Mouse (Mus musculus): Measurements from ENCODE around the gene Fbxw5.
A peak's percentile ranks its signal among the peaks of the same experiment; 100 is the strongest.

The Fbxw5 gene

DNA sequence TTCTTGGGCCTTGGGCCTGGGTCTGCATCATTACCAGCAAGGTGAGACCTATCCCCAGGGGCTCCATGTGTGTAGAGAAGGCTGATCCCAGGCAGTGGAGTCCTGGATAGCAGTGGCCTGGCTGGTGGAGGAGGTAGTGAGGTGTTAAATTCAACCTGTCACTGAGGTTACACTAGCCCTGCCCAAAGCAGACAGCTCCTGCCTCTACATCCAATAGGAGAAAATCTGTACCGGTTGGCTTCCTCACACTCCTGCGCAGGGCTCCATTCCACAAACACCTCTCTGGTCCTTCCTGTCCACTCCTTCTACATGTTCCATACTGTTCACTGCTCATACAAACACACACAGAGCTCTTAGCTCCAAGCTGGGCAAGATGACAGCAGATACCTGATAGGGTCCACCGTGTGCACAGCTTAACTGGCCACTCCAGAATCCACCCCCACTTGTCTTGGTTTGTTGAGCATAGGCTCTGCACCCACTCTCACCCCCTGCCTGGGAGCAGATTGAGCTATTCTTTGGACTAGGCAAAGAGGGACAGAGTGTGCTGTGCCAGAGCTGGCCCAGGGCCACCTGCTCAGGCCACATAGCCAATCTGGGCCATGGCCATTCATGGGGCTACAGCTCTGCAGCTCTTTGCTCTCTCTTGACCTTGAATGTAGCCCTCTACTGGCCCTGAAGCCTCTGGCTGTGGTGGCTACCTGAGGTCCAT, 22.4 kb upstream of the Fbxw5 start:
- DNase-seq (ENCODE audit: low spot score) = no peak

- no peak for DNase-seq (ENCODE audit: low spot score)
Observed at GRCm38 (mm10) chr2:25479551-25480311, 20.8 kb upstream of the Fbxw5 start.

GRCm38 (mm10) chr2:25480541-25480940, 20.0 kb upstream of the Fbxw5 start:
- DNase-seq (ENCODE audit: low spot score) = no peak

DNA sequence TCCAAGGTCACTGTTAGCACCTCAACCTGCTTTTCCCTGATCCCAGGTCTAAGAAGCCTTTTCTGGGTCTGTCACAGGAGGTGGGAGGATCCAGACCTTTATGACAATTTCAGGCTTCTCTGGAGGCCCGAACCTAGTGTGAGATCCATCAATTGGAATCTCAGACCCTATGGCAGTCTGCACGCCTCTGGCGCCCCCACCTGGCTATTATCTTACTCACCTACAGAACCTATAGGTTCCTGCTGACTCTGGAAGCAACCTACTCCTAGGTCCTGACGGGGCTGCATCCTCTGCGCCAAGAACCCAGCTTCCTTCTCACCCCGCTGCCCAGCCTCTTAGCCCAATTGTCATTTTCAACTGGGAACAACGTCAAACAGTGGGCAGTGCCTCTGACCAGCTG, 17.6 kb upstream of the Fbxw5 start:
- peak; percentile 46 for DNase-seq (ENCODE audit: low spot score)

- DNase-seq (ENCODE audit: low spot score) = no peak
Observed at GRCm38 (mm10) chr2:25484901-25485647, 15.5 kb upstream of the Fbxw5 start.

DNA sequence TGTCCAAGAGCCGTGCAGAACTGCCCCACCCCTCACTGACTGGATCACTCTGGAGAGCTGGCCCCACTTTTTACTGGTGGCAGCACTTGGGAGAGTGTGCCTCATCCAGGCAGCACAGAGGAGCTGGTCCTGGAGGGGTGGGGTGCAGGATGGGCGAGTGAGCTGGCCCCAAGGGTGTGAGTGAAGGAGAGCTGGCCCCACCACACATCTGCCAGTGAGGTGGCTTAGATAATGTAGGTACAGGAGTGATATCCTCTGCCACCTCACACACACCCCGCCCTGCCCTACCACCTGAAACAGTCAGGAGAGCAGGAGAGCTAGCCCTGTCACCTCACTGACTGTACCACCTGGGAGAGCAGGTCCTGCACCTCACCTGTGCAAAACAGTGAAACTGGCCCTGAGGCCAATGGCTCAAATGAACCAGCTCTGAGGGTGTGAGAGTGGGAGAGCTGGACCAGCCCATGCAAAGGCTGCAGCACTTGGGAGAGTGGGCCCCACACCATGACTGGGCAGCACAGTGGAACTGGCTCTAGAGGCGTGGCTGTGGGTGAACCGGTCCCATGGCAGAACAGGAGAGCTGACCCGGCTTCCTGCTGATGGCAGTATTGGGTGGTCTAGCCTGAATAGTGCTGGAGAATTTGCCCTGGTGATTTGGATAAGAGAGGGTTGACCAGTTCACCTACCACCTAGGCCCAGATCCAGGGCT, 12.4 kb upstream of the Fbxw5 start:
- DNase-seq (ENCODE audit: low spot score) = no peak

DNA sequence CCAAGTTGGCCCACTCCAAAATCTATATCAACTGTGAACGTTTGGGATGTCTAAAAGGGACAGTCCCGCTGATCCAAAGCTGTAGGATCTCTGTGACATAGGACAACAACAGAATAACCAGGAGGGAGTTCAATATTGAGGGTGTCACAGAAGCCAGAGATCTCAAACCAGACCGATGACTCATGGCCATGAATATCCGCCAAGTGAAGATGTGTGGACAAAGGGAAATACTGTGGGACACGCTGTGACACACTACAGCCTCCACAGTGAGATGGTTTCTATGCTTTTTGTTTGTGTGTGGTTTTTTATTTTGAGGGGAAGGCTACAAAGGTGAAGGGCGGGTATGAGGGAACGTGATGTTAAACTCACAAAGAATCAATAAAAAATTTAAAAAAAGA, 11.9 kb upstream of the Fbxw5 start:
- DNase-seq (ENCODE audit: low spot score) = no peak

GRCm38 (mm10) chr2:25492988-25493387, 7.6 kb upstream of the Fbxw5 start:
- no peak for DNase-seq (ENCODE audit: low spot score)

DNA sequence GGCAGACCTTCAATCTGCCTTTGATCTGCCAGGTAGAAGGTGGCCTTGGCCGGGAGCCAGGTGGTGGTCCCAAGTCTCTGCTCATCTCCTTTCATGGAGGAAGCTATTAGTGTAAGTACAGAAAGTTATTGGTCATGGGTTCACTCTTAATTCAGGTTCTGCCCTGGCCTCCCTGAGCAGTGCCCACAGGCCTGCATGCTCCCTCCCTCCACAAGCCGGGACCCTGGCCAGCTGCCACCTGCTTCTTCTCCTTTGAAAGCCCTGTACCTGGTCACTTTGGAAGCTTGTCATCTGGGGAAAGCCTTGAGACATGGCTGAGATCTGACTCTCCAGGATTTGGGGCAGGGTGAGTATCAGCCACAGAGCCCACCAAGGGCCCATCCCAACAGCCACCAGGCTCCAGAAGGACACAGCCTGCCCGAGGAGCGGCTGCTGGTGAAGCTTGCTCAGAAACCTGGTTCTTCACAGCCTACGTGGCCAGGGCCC, 7.0 kb upstream of the Fbxw5 start, which contains the start of gene Lcn12:
Gene Lcn12, minus strand, starts transcription at position 436 of the 486 bp plus-strand sequence.
- no peak for DNase-seq (ENCODE audit: low spot score)

DNA sequence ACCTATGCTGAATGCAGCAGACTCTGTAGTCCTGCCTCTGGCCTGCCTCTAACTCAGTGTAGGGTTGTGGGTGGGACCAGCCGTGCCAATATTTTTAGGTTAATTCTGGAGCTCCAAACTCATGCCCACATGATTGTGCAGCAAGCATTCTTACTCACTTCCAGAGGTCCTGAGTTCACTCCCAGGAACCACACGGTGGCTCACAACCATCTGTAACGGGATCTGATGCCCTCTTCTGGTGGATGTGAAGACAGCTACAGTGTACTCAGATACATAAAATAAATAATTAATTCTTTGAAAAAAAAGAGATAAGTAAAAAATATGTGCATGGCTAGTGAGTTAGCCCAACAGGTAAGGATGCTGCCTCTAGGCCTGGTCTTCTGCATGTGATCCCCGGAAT, 4.1 kb upstream of the Fbxw5 start:
- peak; percentile 65 for DNase-seq (ENCODE audit: low spot score)

- no peak for DNase-seq (ENCODE audit: low spot score)
Observed at GRCm38 (mm10) chr2:25497846-25498575, 2.5 kb upstream of the Fbxw5 start.

- DNase-seq (ENCODE audit: low spot score) = no peak
Observed at GRCm38 (mm10) chr2:25498622-25499478, 1.7 kb upstream of the Fbxw5 start.

GRCm38 (mm10) chr2:25500071-25500575, 427 bp upstream of the Fbxw5 start:
- DNase-seq (ENCODE audit: low spot score) = no peak

DNA sequence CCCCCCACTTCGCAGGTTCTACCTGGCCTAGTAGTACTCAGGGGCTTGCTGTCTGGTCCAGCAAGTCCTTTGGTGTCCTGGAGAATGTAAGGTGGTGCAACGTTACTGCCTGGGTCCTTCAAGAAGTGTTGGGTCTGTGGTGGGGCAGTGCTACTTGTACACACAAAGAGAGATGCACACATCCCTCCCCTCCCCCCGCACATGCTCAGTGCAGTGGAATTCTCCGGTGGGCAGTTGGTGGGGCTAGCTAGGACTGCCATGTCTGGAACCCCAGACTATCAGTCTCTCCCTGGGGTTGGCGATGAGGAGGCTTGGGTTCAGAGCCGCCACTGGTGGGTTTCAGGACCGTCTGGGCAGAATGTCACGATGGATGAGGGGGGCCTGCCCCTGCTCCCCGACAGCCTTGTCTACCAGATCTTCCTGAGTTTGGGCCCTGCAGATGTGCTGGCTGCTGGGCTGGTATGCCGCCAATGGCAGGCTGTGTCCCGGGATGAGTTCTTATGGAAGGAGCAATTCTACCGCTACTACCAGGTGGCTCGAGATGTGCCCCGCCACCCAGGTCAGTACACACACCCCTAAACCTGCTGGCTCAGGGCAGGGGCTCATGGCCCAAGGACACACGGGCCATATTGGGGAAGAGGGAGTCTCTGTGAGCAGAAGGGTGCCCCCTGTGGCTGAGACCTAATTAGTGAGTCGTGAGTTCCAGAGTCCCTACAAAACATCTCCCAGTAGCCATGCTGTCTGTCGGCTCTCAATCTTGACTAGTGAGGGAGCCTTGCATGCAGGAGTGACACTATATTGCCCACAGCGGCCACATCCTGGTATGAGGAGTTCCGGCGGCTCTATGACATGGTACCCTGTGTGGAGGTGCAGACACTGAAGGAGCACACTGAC, 1.3 kb downstream of the Fbxw5 start, which contains the start of gene C8g:
Gene C8g, minus strand, starts transcription at position 127 of the 894 bp plus-strand sequence.
- no peak for DNase-seq (ENCODE audit: low spot score)

- DNase-seq (ENCODE audit: low spot score) = no peak
Observed at GRCm38 (mm10) chr2:25502726-25503125, 2.2 kb downstream of the Fbxw5 start.

DNA sequence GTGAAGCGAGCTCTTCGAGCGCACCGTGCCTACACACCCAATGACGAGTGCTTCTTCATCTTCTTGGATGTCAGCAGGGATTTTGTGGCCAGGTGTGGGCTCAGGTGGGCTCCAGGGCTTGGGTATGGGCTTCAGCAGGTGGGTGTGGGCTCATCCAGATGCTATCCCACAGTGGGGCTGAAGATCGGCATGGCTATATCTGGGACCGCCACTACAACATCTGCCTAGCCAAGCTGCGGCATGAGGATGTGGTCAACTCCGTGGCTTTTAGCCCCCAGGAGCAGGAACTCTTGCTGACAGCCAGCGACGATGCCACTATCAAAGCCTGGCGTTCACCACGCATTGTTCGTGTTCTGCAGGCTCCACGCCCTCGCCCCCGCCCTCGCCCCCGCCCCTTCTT, 4.0 kb downstream of the Fbxw5 start:
- DNase-seq (ENCODE audit: low spot score) = no peak

GRCm38 (mm10) chr2:25505000-25505399, 4.5 kb downstream of the Fbxw5 start:
- DNase-seq (ENCODE audit: low spot score) = no peak

DNA sequence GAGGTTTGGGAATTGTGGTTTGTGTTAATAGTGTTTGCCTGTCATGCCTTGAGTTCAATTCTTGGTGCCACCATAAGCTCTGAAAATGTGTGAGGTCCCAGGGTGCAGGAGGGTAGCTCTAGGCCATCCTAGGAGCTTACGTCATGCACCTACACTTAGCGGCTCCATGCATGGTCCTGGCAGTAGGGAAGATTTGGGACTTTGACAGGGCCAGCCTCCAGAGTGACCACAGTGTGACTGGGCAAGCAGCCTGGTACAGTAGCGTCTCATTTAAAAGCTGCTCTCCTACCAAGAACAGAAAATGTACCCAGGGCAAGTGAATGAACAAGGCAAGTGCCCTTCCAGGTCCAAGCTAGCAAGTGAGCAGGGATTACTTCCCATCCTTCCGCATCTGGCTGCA, 5.3 kb downstream of the Fbxw5 start:
- no peak for DNase-seq (ENCODE audit: low spot score)

DNA sequence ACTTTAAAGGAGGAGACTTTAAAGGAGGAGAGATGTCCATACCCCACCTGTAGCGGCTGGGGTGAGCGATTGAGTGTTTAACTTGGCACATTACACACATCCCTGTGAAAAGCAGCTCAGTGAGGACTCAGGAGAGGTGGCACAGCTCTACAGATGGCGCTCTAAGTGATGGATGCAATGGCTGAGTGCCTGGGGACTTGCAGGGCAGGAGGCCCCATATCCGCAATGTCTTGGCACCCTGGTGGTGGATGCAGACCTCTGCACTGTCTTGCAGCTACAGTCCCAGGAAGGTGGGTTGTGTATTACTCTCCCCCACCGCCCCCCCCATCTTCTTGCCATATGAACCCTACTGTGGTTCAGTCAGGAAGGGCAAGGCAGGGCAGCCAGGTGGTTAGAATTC, 6.4 kb downstream of the Fbxw5 start:
- peak; percentile 41 for DNase-seq (ENCODE audit: low spot score)

Measured in embryo, embryonic 10 days (tissue).